Mouse (Mus musculus) lung, postnatal 0 days (tissue): ENCODE data around the gene Vav1.

ENCODE experiments used
- CTCF ChIP-seq: IDR thresholded peaks from 2 replicates; pipeline ENCODE4 v1.5.1; 2016; ENCODE audit warnings: antibody characterized with exemption, mild to moderate bottlenecking
- EP300 ChIP-seq: IDR thresholded peaks from 2 replicates; pipeline ENCODE4 v1.6.1; 2016; ENCODE audit warnings: antibody characterized with exemption, mild to moderate bottlenecking, control low read depth

DNA sequence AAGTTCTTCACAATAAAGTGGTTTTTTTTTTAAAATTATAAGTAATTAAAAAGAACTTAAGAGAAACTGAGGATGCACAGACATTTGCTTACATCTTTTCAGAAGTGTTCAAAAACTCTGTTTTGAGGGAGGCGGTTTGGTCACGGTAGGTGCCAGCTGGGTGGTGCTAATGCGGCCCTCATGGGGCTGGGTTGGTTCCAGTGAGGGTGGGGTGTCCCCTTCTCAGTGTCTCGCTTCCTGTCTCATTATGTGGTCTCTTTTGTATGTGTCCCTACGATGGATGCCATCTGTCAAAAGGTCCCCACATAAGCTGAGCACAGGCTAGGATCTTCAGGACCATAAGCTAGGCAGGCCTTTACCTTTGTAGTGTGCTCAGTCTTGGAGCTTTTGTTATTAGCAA, 70.2 kb downstream of the Vav1 start:
- TF ChIP-seq EP300 (no peak), CTCF (no peak)
